Mouse (Mus musculus) CH12.LX (cell line): Measurements from ENCODE around the gene Apmap.

Source experiments
- BHLHE40 ChIP-seq: IDR thresholded peaks from 2 replicates; pipeline ENCODE4 v1.6.1; 2011; ENCODE audit warnings: mild to moderate bottlenecking, low read depth, low read length, improper control_type of control experiment
- GABPA ChIP-seq: IDR thresholded peaks from 2 replicates; pipeline ENCODE4 v1.6.1; 2012; ENCODE audit warnings: low read depth, low read length, improper control_type of control experiment, inconsistent platforms; ENCODE audit not compliant: insufficient replicate concordance
- NELFE ChIP-seq: IDR thresholded peaks from 2 replicates; pipeline ENCODE4 v1.6.1; 2011; ENCODE audit warnings: low read depth, low read length, improper control_type of control experiment
- POLR2A ChIP-seq: IDR thresholded peaks from 2 replicates; pipeline ENCODE4 v1.6.1; 2011; ENCODE audit warnings: low read depth, mild to moderate bottlenecking, improper control_type of control experiment, low read length

DNA sequence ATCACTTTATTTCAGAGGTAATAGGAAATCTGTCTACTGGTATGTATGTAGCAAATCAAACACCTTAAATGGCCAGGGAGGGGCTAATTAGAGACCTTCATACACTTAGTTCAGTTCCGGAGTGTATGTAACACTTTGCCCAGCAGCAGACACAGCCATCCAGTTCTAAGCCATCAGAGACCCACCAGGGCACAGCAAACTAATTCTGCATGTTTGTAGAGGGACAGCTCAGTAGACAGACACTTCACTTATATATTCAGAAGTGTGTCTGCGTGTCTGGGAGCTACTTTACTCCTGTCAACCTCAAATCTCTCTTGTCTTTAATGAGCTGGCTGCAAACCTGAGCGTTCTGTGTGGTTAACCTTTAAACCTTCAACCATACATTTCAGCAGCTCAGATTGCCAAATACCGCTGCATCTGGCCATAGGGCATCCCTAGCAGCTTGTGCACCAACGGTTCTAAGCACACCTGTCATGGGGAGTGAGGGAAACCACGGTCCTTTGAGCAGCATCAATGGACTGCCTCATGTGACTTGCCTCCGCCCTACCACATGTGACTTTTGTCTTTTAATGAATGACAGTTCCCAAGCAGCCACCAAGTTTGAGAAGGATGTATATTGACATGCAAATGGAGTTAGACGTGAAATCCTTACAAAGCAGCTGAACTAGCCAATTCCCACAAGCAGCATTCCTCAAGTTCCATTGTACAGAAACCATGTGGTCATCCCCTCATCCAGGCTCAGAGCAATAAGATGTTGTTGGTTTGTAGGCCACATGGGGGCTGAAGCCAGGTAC lies 48.8 kb upstream of the Apmap start:
- TF ChIP-seq NELFE = no peak
- TF ChIP-seq POLR2A = no peak
- TF ChIP-seq GABPA = no peak
- no peak for TF ChIP-seq BHLHE40
